Mouse (Mus musculus): ENCODE data around the gene Rabggta.
A peak's percentile ranks its signal among the peaks of the same experiment; 100 is the strongest.

Gene Rabggta

DNA sequence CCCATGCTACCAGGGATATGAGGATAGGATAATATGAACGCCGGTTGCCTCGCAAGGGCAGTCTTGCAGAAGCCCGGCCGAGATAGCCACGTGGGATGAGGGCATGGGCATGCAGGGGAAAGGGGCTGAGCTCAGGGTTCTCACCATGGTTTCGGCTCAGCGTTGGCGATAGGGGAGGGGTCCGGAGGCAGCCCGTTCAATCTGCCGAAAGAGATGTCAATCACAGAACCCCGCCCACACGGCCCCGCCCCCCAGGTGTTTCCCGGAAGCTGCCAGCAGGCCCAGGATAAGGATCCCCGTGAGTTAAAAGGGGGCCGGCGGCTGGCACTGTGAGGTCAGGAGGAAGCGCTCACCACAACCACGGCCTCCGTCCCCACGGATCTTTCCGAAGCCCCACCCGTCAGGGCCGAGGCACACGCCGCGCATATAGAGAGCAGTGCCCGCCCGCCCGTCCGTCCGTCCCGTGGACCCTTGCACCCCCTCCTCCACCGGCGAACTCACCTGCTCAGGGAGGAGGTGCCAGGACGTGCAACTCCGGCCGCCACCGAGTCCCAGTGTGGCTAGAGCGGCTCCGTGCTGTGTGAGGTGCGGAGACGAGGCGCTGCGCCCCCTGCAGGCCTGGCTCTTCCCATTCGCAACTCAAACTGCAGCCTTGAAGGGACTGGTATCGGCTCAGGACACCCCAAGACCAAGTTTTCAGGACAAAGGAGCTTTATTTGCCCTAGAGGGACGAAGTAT is at the start of gene Rabggta:
Rabggta (minus strand) TSS at position 564 of the 738 bp plus-strand sequence.
- peak; percentile 94 for DNase-seq

DNA sequence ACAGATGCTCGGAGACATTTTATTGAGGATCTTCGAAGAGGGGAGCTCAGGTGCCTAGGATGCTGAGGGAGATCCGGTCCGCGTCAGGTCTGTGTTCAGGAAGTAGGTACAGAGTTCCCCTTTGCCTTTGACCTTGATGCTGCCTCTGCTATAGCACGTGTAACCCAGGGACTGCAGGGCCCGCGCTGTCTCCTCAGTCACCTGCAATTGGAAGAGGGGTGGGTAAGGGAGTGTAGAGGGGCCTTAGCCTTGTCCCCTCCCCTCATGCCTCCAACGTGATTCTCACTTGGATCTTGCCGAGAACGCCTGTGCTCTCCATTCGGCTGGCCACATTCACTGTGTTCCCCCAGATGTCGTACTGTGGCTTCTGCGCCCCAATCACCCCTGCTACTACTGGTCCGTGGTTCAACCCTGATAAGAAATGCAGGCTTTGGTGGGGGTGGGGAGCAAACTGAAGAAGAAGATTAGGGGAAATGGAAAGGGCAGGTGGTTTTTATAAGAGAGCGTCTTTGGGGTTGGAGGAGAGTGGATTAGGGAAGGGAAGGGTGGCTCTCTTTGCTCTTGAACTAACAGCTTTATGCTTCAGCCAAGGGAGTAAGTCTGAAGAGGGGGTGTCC is 47.1 kb upstream of the Rabggta start:
- DNase-seq, result no peak

GRCm38 (mm10) chr14:55768555-55768954 is 46.5 kb upstream of the Rabggta start:
- DNase-seq, result no peak

GRCm38 (mm10) chr14:55767519-55768414 is 45.7 kb upstream of the Rabggta start:
- DNase-seq, result peak; percentile 68

- no peak for DNase-seq
Measured at GRCm38 (mm10) chr14:55765696-55766095, 43.6 kb upstream of the Rabggta start, which contains the start of gene Ltb4r1. Gene Ltb4r1, plus strand, starts transcription at chr14:55765962.

- peak; percentile 57 for DNase-seq
Measured at GRCm38 (mm10) chr14:55763166-55763565, 41.1 kb upstream of the Rabggta start.

- DNase-seq, result peak; percentile 76
Measured at GRCm38 (mm10) chr14:55762001-55762821, 40.1 kb upstream of the Rabggta start.

DNA sequence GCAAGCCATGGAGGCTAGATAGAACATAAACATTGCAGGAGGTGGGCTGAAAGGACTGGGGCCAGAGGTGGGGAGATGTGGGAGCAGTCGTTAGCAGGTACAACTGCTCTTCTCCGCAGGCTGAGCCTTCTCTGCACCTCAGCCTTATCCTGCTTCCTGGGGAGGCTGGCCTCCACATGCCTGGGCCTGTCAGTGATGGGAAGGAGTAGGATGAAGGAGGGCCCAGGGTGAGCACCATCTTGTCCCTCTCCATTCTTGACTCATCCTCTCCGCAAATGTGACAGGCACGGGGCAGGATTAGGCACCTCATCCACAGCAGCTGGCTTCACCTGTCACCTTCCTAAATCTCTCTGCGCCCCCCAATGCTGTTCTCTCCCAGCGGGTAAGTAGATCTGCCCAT is 39.1 kb upstream of the Rabggta start, which contains the start of gene Ltb4r2:
Ltb4r2 (plus strand) TSS at position 266 of the 400 bp plus-strand sequence.
- DNase-seq, result no peak

GRCm38 (mm10) chr14:55760156-55760555 is 38.1 kb upstream of the Rabggta start:
- peak; percentile 91 for DNase-seq

DNA sequence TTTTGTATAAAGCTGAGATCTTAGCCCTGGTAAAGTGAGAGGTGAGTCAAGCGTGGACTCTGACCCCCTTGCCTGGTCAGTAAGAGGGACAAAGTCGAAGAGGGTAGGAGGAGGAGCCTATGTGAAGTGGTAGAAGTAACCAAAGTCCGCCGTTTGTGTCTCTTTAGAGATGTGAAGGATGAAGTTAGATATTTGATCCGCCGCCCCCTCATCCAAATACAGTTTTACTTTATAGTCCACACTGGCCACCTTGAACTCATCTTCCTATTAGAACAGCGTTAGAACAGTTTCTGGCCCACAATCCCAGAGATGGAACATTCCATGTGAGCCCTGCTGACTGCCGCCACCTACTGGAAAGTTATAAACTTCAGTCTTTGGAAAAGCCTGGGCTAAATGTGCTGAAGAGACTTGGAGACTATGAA is 36.3 kb upstream of the Rabggta start, which contains the start of gene Cideb:
Cideb (minus strand) TSS at position 96 of the 422 bp plus-strand sequence.
- peak; percentile 81 for DNase-seq

GRCm38 (mm10) chr14:55757566-55757965 is 35.5 kb upstream of the Rabggta start:
- DNase-seq, result no peak

DNA sequence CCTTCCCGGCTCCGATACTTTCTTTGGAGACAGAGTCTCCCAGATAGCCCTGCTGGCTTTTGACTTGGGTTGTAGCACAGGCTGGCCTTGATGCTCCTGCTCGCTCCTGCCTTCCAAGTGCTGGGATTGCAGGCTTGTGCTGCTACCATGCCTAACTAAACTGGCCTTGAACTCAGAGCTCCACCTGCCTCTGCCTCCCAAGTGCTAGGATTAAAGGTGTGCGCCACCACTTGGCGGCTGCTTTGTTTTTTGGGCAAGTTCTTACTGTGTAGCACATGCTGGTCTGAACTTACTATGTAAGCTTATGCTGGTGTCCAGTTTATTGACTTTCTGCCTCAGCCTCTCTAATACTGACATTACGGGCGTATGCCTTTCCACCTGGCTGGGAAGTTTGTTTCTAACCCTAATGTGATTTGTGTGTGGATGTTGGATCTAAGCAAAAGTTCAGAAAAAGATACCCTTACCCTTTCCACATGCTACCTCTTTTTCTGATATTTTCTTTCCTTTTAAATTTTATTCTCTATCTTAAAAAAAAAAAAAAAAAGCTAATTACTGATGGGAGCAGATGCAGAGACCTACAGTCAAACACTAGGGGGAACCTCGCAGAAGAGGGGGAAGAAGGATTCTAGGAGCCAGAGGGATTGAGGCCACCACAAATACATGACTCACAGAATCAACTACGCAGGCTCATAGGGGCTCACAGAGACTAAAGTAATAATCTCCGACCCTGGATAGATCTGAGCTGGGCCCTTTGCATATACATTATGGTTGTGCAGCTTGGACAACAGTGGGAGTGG is 25.2 kb upstream of the Rabggta start:
- no peak for DNase-seq

- no peak for DNase-seq
Measured at GRCm38 (mm10) chr14:55745861-55746237, 23.8 kb upstream of the Rabggta start.

DNA sequence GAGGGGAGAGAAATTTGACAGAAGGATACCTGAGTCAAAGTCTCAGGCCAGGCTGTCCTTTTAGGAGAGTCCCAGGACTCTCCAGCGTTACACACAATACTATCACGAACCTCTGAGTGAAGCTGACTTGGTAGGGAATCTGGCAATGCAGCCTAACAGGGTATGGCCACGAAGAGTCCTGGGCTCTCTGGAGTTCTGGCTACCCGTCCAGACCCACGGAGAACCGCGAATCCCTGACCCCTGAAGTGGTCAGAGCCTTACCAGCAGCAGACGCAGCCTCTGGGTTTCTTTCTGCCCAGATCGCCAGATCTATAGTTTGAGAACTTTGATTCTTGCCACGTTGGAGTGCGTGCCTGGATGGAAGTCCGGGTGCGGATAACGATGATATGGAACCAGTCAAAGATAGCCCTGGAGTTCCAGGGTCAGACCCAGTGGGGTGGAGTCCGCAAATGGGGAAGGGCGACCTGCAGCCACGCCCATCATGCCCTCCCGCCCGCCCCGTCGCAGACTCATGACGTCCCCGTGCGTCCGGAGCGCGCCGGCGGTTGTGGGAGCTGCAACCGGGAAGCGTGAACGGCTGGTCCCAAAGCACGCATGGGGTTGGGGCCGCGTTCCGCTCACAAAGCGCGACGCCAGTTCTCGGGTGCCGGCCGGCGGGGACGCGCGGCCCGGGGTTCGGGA is 23.3 kb upstream of the Rabggta start, which contains the start of the genes Dhrs1 and Nop9:
Dhrs1 (minus strand) TSS at position 511 of the 681 bp plus-strand sequence.
Nop9 (plus strand) TSS at position 514 of the 681 bp plus-strand sequence.
- DNase-seq, result peak; percentile 91

- DNase-seq, result peak; percentile 92
Measured at GRCm38 (mm10) chr14:55743711-55744110, 21.6 kb upstream of the Rabggta start.

DNA sequence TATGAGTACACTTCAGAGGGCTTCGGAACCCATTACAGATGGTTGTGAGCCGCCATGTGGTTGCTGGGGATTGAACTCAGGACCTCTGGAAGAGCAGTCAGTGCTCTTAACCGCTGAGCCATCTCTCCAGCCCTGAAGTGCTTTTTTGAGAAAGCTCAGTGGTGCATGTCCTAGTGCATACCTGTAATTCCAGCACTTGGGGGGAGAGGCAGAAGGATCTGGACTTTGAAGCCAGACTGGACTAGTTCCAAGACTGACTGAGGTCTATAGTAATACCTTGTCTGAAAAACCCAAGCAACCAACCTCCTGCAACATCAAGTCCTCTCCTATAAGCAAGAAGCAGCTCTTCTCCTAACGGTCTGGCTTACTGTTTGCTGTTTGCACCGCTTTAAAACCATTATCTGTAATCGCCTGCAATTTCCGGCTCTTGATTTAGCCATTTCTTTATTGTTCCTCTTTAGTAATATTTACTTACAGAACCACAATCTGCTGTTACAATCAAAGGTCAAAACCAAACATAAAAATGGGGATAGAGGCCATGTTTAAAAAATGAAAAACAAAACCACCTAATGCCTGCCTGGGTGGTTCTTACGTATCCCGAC is 15.1 kb upstream of the Rabggta start:
- no peak for DNase-seq

GRCm38 (mm10) chr14:55735758-55736157 is 13.7 kb upstream of the Rabggta start:
- DNase-seq, result no peak

- no peak for DNase-seq
Measured at GRCm38 (mm10) chr14:55735334-55735733, 13.3 kb upstream of the Rabggta start.

GRCm38 (mm10) chr14:55734869-55735268 is 12.8 kb upstream of the Rabggta start:
- no peak for DNase-seq

GRCm38 (mm10) chr14:55733889-55734288 is 11.8 kb upstream of the Rabggta start:
- DNase-seq, result no peak

All from lung, postnatal 10 days (tissue).